Mouse (Mus musculus) midbrain, embryonic 11.5 days (tissue): ENCODE measurements around the gene Aspn. TPM values are rescaled to one million over a fixed set of nuclear protein-coding genes. Genes with fewer than 3 reads are reported as not detected.
"Not testable (repeated sequence)": the region's sequence is repeated elsewhere in the genome, so short reads cannot be mapped to it uniquely, and the experiment has no call there.

Source experiments
- ATAC-seq: fragments of 200-750 bp; cut with Nextera tagmentation; 2 replicates; pipeline ENCODE4 v1.8.0; 2017; ENCODE audit warnings: moderate TSS enrichment, moderate library complexity; ENCODE audit not compliant: low FRiP score
- DNase-seq: peaks from one replicate; pipeline ENCODE4 v3.0.0; 2015; ENCODE audit warnings: low spot score; ENCODE audit errors: missing footprints
- H3K27ac ChIP-seq: fragments of 300-500 bp; sonication (generic); 2 replicates; pipeline ENCODE4 v1.5.1; 2014; ENCODE audit warnings: low read depth, low read length
- H3K27me3 ChIP-seq: fragments of 300-500 bp; sonication (generic); 2 replicates; pipeline ENCODE4 v1.6.1; 2014; ENCODE audit warnings: mild to moderate bottlenecking, low read length, moderate library complexity, mixed read lengths; ENCODE audit not compliant: control insufficient read depth, insufficient read depth
- H3K36me3 ChIP-seq: fragments of 300-500 bp; sonication (generic); 2 replicates; pipeline ENCODE4 v1.6.1; 2014; ENCODE audit warnings: mild to moderate bottlenecking, low read length, moderate library complexity, mixed read lengths; ENCODE audit not compliant: control insufficient read depth, insufficient read depth
- H3K4me1 ChIP-seq: fragments of 300-500 bp; sonication (generic); 2 replicates; pipeline ENCODE4 v1.6.1; 2014; ENCODE audit warnings: low read length; ENCODE audit not compliant: control insufficient read depth, insufficient read depth
- H3K4me2 ChIP-seq: fragments of 300-500 bp; sonication (generic); 2 replicates; pipeline ENCODE4 v1.6.1; 2014; ENCODE audit warnings: mild to moderate bottlenecking, moderate library complexity
- H3K4me3 ChIP-seq: fragments of 300-500 bp; sonication (generic); 2 replicates; pipeline ENCODE4 v1.5.1; 2014; ENCODE audit warnings: low read depth, low read length
- H3K9ac ChIP-seq: fragments of 300-500 bp; sonication (generic); 2 replicates; pipeline ENCODE4 v1.6.1; 2014; ENCODE audit warnings: low read length
- H3K9me3 ChIP-seq: fragments of 300-500 bp; sonication (generic); 2 replicates; pipeline ENCODE4 v1.6.1; 2016; ENCODE audit warnings: low read length; ENCODE audit not compliant: control insufficient read depth
- WGBS: fragments of 180-500 bp; shearing (Covaris S2); extraction: QIAGEN DNeasy Blood & Tissue Kit; methylation state at CpG from one replicate; pipeline ENCODE4 v1.1.7; 2014; 5-methylcytosine and 5-hydroxymethylcytosine counted together
- polyA plus RNA-seq: library from polyadenylated mRNA; unstranded; fragments of >200 nt; fragmentation: Nextera tagmentation; extraction: Ambion mirVana; gene quantifications from 2 replicates; pipeline ENCODE4 v1.2.1, GENCODE M21; 2014

The Aspn gene
- polyA plus RNA-seq, 1 experiment from 2014 or later = 0.05 TPM

GRCm38 (mm10) chr13:49570371-49570770, 26.1 kb downstream of the Aspn start:
- WGBS = 71% methylated on average over 3 of the region's 3 CpGs
- H3K9ac ChIP-seq = no peak overlapping the region
- no peaks in the 10 kb centered on the region for H3K27me3 ChIP-seq
- ATAC-seq = no peak
- H3K4me3 ChIP-seq = no peak overlapping the region
- no peaks in the 10 kb centered on the region for H3K36me3 ChIP-seq
- no peaks in the 10 kb centered on the region for H3K4me1 ChIP-seq
- no peak for DNase-seq
- H3K9me3 ChIP-seq = no peaks in the 10 kb centered on the region
- no peak overlapping the region for H3K4me2 ChIP-seq
- no peak overlapping the region for H3K27ac ChIP-seq

GRCm38 (mm10) chr13:49571418-49571817, 27.2 kb downstream of the Aspn start:
- H3K36me3 ChIP-seq = no peaks in the 10 kb centered on the region
- H3K4me1 ChIP-seq = no peaks in the 10 kb centered on the region
- ATAC-seq = no peak
- 90% methylated on average over 2 of the region's 2 CpGs for WGBS
- H3K9ac ChIP-seq = no peak overlapping the region
- no peak overlapping the region for H3K4me3 ChIP-seq
- H3K9me3 ChIP-seq = no peaks in the 10 kb centered on the region
- no peak for DNase-seq
- H3K27ac ChIP-seq = no peak overlapping the region
- no peaks in the 10 kb centered on the region for H3K27me3 ChIP-seq
- H3K4me2 ChIP-seq = no peak overlapping the region

- 77% methylated on average over 8 of the region's 8 CpGs for WGBS
- no peak for ATAC-seq
- H3K4me1 ChIP-seq = no peaks in the 10 kb centered on the region
- no peak within 1 kb of the TSS for H3K9ac ChIP-seq
- no peaks in the 10 kb centered on the region for H3K27me3 ChIP-seq
- H3K4me3 ChIP-seq = no peak within 1 kb of the TSS
- peak; percentile 64 for DNase-seq
- H3K36me3 ChIP-seq = no peaks in the 10 kb centered on the region
- H3K4me2 ChIP-seq = no peak within 1 kb of the TSS
- no peak within 1 kb of the TSS for H3K27ac ChIP-seq
- no peaks in the 10 kb centered on the region for H3K9me3 ChIP-seq
Observed at GRCm38 (mm10) chr13:49581541-49582530, 37.6 kb downstream of the Aspn start, which contains the start of gene Omd. TSS of gene Omd (plus strand) at chr13:49582462.

GRCm38 (mm10) chr13:49583859-49584258, 39.6 kb downstream of the Aspn start:
- ATAC-seq = no peak
- Histone ChIP-seq H3K4me3 (no peak overlapping the region), H3K27ac (no peak overlapping the region), H3K9ac (no peak overlapping the region), H3K4me1 (no peaks in the 10 kb centered on the region), H3K36me3 (no peaks in the 10 kb centered on the region), H3K27me3 (no peaks in the 10 kb centered on the region), H3K9me3 (no peaks in the 10 kb centered on the region), H3K4me2 (no peak overlapping the region)
- DNase-seq = no peak

GRCm38 (mm10) chr13:49584307-49585005, 40.2 kb downstream of the Aspn start:
- no peak for ATAC-seq
- H3K27ac ChIP-seq = no peak overlapping the region
- H3K4me2 ChIP-seq = no peak overlapping the region
- H3K9me3 ChIP-seq = no peaks in the 10 kb centered on the region
- 84% methylated on average over 8 of the region's 8 CpGs for WGBS
- no peaks in the 10 kb centered on the region for H3K27me3 ChIP-seq
- no peak for DNase-seq
- no peak overlapping the region for H3K4me3 ChIP-seq
- no peak overlapping the region for H3K9ac ChIP-seq
- H3K36me3 ChIP-seq = no peaks in the 10 kb centered on the region
- no peaks in the 10 kb centered on the region for H3K4me1 ChIP-seq

GRCm38 (mm10) chr13:49586062-49586461, 41.8 kb downstream of the Aspn start:
- whole genome bisulfite sequencing = 96% methylated on average over 6 of the region's 6 CpGs

GRCm38 (mm10) chr13:49602541-49602940, 58.3 kb downstream of the Aspn start:
- not testable (repeated sequence) for H3K4me2 ChIP-seq, H3K27me3 ChIP-seq, DNase-seq, H3K36me3 ChIP-seq, H3K4me3 ChIP-seq, ATAC-seq, H3K9me3 ChIP-seq, H3K4me1 ChIP-seq, H3K9ac ChIP-seq, H3K27ac ChIP-seq
- 26% methylated on average over 2 of the region's 2 CpGs for WGBS

More at GRCm38 (mm10) chr13:49586062-49586461, 41.8 kb downstream of the Aspn start:
- Histone ChIP-seq H3K27ac (no peak overlapping the region), H3K27me3 (no peaks in the 10 kb centered on the region), H3K9ac (no peak overlapping the region), H3K4me2 (no peak overlapping the region), H3K4me3 (no peak overlapping the region), H3K36me3 (no peaks in the 10 kb centered on the region), H3K9me3 (no peaks in the 10 kb centered on the region), H3K4me1 (no peaks in the 10 kb centered on the region)
- ATAC-seq = no peak
- peak; percentile 75 for DNase-seq

- DNase-seq (no peak), ATAC-seq (no peak)
- H3K4me1 ChIP-seq = no peaks in the 10 kb centered on the region
- no peak overlapping the region for H3K27ac ChIP-seq
- H3K4me3 ChIP-seq = no peak overlapping the region
- H3K36me3 ChIP-seq = no peaks in the 10 kb centered on the region
- no peaks in the 10 kb centered on the region for H3K27me3 ChIP-seq
- no peak overlapping the region for H3K4me2 ChIP-seq
- no peaks in the 10 kb centered on the region for H3K9me3 ChIP-seq
- no peak overlapping the region for H3K9ac ChIP-seq
Observed at GRCm38 (mm10) chr13:49603603-49604002, 59.4 kb downstream of the Aspn start.

- H3K27me3 ChIP-seq = no peaks in the 10 kb centered on the region
- no peak within 1 kb of the TSS for H3K27ac ChIP-seq
- H3K4me1 ChIP-seq = no peaks in the 10 kb centered on the region
- H3K9ac ChIP-seq = no peak within 1 kb of the TSS
- H3K36me3 ChIP-seq = no peaks in the 10 kb centered on the region
- H3K4me2 ChIP-seq = no peak within 1 kb of the TSS
- ATAC-seq = no peak
- 79% methylated on average over 4 of the region's 4 CpGs for WGBS
- H3K9me3 ChIP-seq = no peaks in the 10 kb centered on the region
- no peak within 1 kb of the TSS for H3K4me3 ChIP-seq
- DNase-seq = no peak
Observed at GRCm38 (mm10) chr13:49607714-49608113, 63.5 kb downstream of the Aspn start, which contains the start of gene Ogn. TSS of gene Ogn (plus strand) at chr13:49608046.
